Mouse (Mus musculus) cerebellum, adult 2 months (tissue): Measurements from ENCODE around the gene Macf1. TPM values are rescaled to one million over a fixed set of nuclear protein-coding genes. Genes with fewer than 3 reads are reported as not detected.

Experiments
- DNase-seq, 2 experiments: peaks; one replicate each; pipeline ENCODE4 v3.0.0; 2021
- H3K27ac ChIP-seq: fragments of 200-500 bp; 2 replicates; pipeline ENCODE4 v1.5.1; 2012; ENCODE audit warnings: low read length, control low read depth, inconsistent platforms; ENCODE audit not compliant: insufficient read depth
- H3K27me3 ChIP-seq: fragments of 200-500 bp; 2 replicates; pipeline ENCODE4 v1.6.1; 2012; ENCODE audit warnings: inconsistent platforms, mild to moderate bottlenecking, low read length, moderate library complexity; ENCODE audit not compliant: control insufficient read depth, insufficient read depth
- H3K4me1 ChIP-seq: fragments of 200-500 bp; 2 replicates; pipeline ENCODE4 v1.6.1; 2011; ENCODE audit warnings: low read length; ENCODE audit not compliant: control insufficient read depth, insufficient read depth
- H3K4me3 ChIP-seq: fragments of 200-500 bp; replicated peaks from 2 replicates; pipeline ENCODE3; 2011; ENCODE audit warnings: mild to moderate bottlenecking, low read depth, low read length, control low read depth; ENCODE audit not compliant: insufficient read depth
- CTCF ChIP-seq: fragments of 200-500 bp; IDR thresholded peaks from 2 replicates; pipeline ENCODE4 v1.5.1; 2011; ENCODE audit warnings: low read depth, mild to moderate bottlenecking, control low read depth, low read length, moderate library complexity, borderline replicate concordance; ENCODE audit not compliant: insufficient read depth
- POLR2A ChIP-seq: fragments of 200-500 bp; IDR thresholded peaks from 2 replicates; pipeline ENCODE4 v1.6.1; 2011; ENCODE audit warnings: low read length, control low read depth, borderline replicate concordance; ENCODE audit not compliant: insufficient read depth
- WGBS: fragments of 180-500 bp; shearing (Covaris S2); methylation state at CpG from one replicate; pipeline ENCODE4 v1.1.7; 2018; 5-methylcytosine and 5-hydroxymethylcytosine counted together
- polyA plus RNA-seq: library from polyadenylated mRNA; depleted of rRNA; stranded (reverse); fragments of >200 nt; gene quantifications from 2 replicates; pipeline ENCODE4 v1.2.3, GENCODE M21; 2012

The Macf1 gene
- polyA plus RNA-seq, 1 experiment, result 193 TPM

DNA sequence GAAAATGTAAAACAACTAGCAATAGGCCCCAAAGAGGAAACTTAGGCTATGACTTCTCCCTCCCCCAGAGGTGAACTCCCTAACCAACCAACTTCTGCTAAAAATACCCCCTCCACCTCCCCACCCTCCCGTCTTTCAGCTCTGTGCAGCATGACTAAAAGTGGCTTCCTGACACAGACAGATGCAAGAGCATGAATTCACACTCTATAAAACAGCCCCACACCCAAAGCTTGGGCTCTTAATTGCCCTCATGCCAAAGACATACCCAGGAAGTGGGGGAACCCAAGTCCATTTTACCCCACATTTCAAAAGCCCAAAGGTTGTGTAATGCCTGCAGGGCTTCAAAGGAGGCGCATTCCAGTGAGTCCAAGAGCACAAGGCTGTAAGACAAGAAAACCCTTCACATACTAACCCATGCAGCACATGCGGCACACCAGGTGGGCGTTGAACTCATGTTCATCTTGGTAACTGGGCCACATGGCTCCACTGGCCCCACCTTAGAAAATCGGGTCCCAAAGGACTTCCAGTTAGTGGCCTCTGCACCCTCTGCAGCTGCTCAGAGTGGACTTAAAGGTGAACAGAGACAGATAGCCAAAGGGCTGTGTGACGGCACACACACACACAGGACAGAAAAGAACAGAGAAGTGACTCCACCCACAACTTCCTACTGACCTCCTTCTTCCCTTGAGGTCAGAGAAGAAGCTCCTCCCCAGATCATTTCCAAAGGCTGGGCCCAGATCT lies 119.9 kb downstream of the Macf1 start:
- DNase-seq, result no peak
- H3K4me3 ChIP-seq, result no peak overlapping the region
- no peaks in the 10 kb centered on the region for H3K27me3 ChIP-seq
- WGBS, result 82% methylated on average over 6 of the region's 6 CpGs
- no peak overlapping the region for H3K27ac ChIP-seq
- H3K4me1 ChIP-seq, result peaks cover 3% of the 10 kb centered on the region
- no peak for TF ChIP-seq CTCF
- TF ChIP-seq POLR2A, result no peak

DNA sequence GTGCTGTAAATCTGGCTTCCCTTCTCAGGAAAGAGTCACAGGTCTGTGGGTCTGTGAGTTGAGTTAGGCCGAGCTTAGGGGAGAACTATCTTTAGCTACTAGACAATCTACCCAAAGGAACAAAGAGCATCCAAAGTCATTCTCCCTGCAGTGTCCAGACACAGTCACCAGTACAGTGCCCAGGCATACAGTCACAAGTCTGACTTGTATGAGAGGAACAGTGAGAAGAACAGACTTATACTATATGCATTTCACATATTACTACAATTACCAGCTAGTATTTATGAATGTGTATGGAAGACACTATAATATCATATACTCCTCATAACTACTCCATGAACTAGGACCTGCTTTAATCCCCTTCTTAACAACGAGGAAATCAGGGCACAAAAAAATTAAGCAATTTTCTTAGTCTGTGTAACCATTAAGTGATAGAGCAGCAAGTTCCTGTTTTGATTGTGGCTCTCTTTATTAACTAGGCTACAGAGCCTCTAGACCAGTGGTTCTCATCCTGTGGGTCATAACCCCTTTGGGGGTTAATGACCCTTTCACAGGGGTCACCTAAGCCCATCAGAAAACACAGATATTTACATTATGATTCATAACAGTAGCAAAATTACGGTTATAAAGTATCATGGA lies 121.9 kb downstream of the Macf1 start:
- Histone ChIP-seq H3K27ac (no peak overlapping the region), H3K27me3 (no peaks in the 10 kb centered on the region), H3K4me3 (no peak overlapping the region), H3K4me1 (peaks cover 3% of the 10 kb centered on the region)
- no peak for DNase-seq
- WGBS, result 87% methylated on average over 3 of the region's 3 CpGs
- TF ChIP-seq POLR2A (no peak), CTCF (no peak)

DNA sequence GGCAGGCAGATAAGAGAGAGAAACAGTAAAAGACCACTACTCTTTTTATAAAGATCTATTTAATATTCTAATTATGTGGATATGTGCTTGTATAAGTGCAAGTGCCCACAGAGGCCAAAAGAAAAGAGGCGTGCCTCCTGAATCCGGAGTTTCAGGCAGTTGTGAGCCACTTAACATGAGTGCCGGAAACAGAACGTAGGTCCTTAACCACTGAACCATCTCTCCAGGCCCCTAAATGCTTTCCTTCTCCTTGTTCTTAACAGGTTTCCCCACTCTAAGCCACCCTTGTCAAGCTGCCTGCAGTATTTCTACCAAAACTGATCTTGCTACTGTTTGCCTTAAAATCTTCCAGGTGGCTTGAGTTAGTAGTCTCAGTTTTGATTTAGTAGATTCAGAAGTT lies 123.3 kb downstream of the Macf1 start:
- no peak for TF ChIP-seq POLR2A
- no peak for TF ChIP-seq CTCF
- WGBS, result 94% methylated on average over 4 of the region's 4 CpGs
- peaks cover 3% of the 10 kb centered on the region for H3K4me1 ChIP-seq
- H3K27ac ChIP-seq, result no peak overlapping the region
- DNase-seq, result no peak
- no peak overlapping the region for H3K4me3 ChIP-seq
- H3K27me3 ChIP-seq, result no peaks in the 10 kb centered on the region

DNA sequence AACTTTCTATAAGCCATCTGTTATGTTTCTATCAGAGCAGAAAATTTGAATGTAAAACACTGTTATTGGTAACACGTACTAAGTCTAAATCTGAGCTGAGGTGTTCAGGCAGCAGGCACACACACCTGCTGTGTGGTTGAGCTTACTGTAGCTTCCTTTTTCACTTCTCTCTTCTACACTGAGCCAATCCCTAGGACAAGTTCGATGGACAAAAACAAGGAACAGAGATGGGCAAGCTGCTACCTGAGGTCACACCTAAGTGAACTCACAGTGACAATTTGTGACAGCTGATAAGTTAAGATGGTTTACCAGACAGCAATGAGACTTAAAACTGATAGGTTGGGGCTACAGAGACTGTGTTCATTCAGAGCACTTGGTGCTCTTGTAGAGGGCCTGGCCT lies 125.7 kb downstream of the Macf1 start:
- 35% methylated on average over 2 of the region's 2 CpGs for WGBS
- Histone ChIP-seq H3K4me1 (no peaks in the 10 kb centered on the region), H3K27ac (no peak overlapping the region), H3K4me3 (no peak overlapping the region), H3K27me3 (no peaks in the 10 kb centered on the region)
- no peak for DNase-seq
- TF ChIP-seq CTCF (no peak), POLR2A (no peak)

DNA sequence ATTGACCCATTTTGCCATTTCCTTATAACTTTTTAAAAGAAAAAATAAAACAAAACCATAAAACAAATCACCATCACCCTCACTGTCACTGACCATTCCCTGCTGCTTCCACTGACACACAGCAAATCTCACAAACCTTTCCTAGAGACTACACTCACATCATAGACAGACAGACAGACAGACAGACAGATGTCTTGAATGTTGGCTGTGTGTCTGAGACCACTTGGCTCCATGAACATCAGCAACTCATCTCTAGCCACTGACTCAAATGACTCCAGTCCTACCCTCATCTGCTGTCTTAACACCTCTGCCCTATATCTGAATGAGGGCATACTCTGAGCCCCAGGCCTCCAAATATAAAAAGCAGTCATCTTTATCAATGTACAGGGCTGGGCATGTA lies 128.9 kb downstream of the Macf1 start:
- TF ChIP-seq POLR2A (no peak), CTCF (no peak)
- H3K4me3 ChIP-seq, result no peak overlapping the region

DNA sequence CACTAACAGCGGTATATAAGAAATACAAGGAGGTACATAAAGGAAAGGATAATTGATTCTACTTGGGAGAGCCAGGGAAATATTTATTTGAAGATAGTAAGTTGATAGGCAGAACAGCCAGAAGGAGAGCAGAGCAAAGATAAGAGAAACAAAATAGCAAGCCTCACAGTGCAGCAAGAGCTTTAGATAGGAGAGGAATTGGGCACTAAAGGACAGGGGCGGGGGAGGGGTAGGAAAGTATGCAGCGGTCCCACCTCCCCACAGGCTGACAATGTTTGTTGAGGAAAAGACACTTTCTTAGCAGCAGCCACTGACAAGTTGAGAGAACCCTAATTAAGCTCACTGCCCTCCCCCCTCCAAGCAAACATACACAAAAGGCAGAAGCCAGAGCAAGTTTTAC lies 131.5 kb downstream of the Macf1 start:
- Histone ChIP-seq H3K4me1 (peaks cover 3% of the 10 kb centered on the region; the same call in 1 of the 2 replicates), H3K27me3 (no peaks in the 10 kb centered on the region), H3K27ac (no peak overlapping the region), H3K4me3 (no peak overlapping the region)
- TF ChIP-seq CTCF (no peak), POLR2A (no peak)
- 66% methylated on average over 3 of the region's 3 CpGs for WGBS
- no peak for DNase-seq

More for the DNA sequence above, 128.9 kb downstream of the Macf1 start:
- no peaks in the 10 kb centered on the region for H3K4me1 ChIP-seq
- no peak overlapping the region for H3K27ac ChIP-seq
- DNase-seq, result no peak
- H3K27me3 ChIP-seq, result no peaks in the 10 kb centered on the region

DNA sequence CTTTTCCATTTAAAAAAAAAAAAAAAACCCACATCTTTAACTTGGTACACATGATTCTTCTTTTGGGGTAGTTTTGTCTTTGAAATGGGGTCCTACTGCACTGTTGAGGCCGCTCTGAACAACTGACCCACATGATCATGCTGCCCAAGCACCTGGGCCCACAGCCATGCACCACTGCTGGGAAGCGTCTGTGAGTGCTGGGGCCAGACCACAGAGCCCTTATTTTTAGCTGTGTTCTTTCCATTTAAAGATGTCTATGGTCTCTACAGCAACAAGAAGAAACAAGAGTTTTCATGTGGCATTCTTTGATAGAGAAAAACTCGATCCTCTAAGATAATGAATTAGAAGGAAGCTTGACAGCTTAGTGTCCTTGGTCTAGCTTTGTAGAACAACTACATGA lies 135.8 kb downstream of the Macf1 start:
- no peak overlapping the region for H3K4me3 ChIP-seq
- TF ChIP-seq CTCF (no peak), POLR2A (no peak)
- WGBS, result 24% methylated on average over 3 of the region's 3 CpGs
- peak in 1 of 2 experiments; percentile 58 for DNase-seq
- H3K4me1 ChIP-seq, result peaks cover 3% of the 10 kb centered on the region; the same call in 1 of the 2 replicates
- H3K27me3 ChIP-seq, result no peaks in the 10 kb centered on the region
- no peak overlapping the region for H3K27ac ChIP-seq

DNA sequence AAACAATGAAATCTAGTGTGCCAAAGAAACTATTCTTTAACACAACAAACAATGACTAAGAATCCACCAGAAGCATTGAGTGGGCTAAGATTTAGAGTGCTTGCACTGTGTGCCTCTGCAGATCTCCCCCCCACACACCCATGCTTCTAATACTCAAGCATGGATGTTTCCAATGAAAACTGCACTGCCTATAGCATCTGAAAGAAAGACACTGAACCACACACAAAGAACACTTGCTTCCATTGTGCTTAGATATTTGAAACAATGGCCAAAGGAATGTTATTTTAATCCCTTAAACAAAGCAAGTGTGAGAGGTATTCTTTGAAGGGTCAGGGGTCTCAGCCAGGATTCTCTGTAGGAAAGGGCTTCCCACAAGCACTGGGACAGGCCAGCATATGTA lies 140.5 kb downstream of the Macf1 start:
- no peak for DNase-seq
- TF ChIP-seq POLR2A (no peak), CTCF (no peak)
- H3K4me3 ChIP-seq, result no peak overlapping the region
- peaks cover 1% of the 10 kb centered on the region for H3K4me1 ChIP-seq
- H3K27ac ChIP-seq, result no peak overlapping the region
- no peaks in the 10 kb centered on the region for H3K27me3 ChIP-seq
